Mouse (Mus musculus): ENCODE measurements around the gene Olfr532.
"Not testable (repeated sequence)": the region's sequence is repeated elsewhere in the genome, so short reads cannot be mapped to it uniquely, and the experiment has no call there.

Gene Olfr532

DNA sequence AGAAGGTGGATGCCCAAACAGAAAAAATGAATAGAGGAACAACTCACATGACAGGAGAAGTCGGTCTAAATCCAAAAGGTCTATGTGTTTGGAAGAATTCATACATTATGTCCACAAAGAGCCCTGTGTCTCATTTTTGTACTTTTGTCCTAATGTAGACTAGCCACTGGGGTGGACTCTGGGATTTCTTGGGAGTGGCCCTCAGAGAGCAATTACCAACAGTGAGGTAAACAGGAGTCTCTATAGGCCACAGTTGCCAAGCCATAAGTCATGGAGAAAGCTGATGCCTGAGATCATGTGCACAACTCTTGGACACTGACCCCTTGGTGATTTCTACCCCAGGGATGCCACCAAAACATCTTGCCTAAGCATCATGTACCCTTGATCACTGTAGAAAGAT lies at the start of gene Olfr532:
Gene Olfr532, minus strand, starts transcription at position 101 of the 400 bp plus-strand sequence.
- no peak for DNase-seq (ENCODE audit: extremely low spot score, low read depth, low spot score)

DNA sequence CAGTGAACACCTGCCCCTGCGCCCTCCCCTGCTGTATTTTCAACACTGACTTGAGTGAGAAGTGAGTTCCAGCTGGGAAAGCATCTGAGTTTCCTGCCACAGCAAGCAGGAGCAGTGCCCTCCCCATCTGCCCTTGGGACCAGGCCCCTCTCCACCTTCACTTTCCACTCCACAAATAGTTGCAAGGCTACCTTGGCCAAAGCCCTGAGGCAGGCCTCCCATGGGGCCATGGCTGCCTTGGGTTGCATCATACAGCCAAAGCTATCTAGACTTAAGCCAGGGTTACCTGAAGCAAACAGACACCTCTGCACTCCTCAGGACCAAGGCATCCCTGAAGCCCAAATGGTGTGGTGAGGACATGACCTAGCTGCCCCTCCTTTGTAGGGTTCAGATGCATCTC lies 41.6 kb upstream of the Olfr532 start, which contains the start of gene Olfr533:
Gene Olfr533, plus strand, starts transcription at position 301 of the 400 bp plus-strand sequence.
- DNase-seq (ENCODE audit: extremely low spot score, low read depth, low spot score), result not testable (repeated sequence)

DNA sequence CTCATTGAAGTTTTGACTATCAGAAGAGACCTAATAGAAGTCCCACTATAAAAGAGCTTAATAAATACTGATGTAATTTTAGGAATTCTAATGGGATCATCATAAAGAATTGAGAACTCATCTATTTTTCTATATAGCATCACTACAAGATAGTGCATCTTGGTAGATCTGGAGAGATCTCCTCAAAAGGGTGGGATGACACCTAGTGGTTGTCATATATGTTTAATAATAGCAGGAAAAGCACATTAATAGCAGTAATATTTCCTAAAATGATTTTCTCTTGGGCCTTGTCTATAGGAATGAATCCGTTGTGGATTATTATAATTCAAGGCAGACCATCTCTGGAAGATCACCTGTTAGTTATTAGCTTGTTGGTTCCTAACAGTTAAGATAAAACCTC lies 21.7 kb upstream of the Olfr532 start:
- DNase-seq (ENCODE audit: extremely low spot score, low read depth, low spot score), result no peak

DNA sequence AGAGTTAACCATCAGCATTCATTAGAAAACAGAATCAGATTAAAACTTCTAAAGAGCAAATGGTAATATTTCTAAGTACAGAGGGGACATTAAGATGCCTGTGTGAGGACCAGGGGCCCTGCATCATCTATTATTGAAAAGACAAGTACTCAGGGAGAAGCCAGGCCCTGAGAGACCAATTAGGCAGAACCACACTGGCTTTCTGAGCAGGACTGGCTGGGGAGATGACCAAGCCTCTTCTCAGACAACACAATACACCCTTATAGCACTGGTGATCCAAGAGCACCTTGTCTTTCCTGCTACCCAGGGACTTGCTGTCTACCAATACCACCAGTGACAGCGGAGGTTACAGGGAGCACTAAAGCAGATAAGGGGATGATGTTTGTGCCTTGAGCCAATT lies 18.6 kb downstream of the Olfr532 start, which contains the start of gene Olfr531:
Gene Olfr531, minus strand, starts transcription at position 101 of the 400 bp plus-strand sequence.
- DNase-seq (ENCODE audit: extremely low spot score, low read depth, low spot score), result no peak

DNA sequence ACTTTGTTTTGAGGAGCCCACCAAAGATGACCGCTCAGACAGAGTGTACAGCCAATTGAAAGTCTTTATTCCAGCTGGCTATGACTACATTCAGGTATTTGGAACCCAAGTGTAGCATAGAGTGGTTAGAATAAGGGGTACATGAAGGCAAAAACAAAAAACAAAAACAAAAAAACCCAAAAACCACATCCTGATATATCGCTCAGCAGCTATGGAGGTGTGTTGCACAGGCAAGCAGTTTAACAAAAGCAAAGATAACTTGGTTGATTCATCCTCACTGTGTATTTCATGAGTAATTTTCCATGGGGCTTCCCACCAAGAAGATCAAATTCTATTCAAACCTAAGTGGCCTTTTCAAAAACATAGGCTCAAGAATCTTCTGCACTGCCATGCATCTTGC lies 44.5 kb downstream of the Olfr532 start:
- no peak for DNase-seq (ENCODE audit: extremely low spot score, low read depth, low spot score)

DNA sequence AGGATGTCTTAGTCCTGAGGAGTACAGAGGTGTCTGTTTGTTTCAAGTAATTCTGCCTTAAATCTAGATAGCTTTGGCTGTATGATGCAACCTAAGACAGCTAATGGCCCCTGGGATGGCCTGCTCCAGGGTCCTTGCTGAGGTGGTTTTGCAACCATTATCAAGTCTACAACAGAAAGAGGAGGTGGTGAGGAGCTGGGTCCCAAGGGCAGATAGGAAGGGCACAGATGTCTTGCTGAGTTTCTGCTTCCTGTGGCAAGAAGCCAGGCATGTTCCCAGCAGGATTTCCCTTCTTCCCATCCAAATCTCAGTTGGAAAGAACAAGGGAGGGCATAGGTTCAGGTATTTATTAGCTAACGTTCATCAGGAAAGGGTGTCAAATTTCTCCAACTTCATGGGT lies 45.2 kb downstream of the Olfr532 start, which contains the start of gene Olfr530:
Gene Olfr530, minus strand, starts transcription at position 101 of the 400 bp plus-strand sequence.
- DNase-seq (ENCODE audit: extremely low spot score, low read depth, low spot score), result no peak

DNA sequence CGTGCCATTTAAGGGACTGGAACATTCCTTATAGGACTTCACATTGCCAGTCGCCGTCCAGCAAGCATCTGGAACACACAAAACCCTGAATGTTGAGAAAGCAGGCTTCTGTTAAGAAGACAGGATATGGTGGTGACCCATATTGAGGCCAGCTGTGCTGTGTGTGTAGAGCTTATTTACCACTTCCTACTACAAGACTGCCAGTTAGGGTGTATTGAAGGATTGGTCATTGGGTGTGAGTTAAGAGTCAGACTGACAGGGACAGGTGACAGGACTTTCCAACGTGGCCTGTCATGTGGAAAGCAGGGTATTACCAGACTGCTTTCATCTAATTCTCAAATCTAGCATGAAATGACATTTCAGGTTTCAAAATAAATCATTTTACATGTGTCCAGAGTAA lies 47.1 kb downstream of the Olfr532 start:
- no peak for DNase-seq (ENCODE audit: extremely low spot score, low read depth, low spot score)

Data from hindlimb bud, embryonic 11.5 days (tissue).